Mouse (Mus musculus): ENCODE data around the gene Ppp4r3a.

DNA sequence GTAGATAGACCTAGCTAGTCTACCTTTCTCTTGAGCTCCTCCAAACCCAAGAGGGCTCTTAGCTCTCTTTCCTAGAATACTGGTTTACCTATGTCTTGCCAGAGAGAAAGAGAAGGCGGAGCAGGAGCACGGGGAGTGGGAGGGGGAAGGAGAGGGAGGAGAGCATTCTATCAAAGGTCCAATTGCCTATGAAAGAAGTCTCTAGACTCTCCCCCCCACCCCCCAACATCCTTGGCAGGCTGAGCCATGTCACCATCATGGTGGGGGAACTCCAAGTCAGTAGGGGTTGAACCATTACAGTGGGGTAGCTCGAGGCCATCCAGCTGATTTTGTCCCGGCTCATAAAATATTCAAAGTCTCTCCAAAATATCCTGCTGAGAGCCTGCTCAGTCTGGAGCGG lies 22.1 kb upstream of the Ppp4r3a start:
- TF ChIP-seq CTCF (IDR thresholded peaks at IDR 0.05; ENCODE audit: low read depth) (no peak), EP300 (IDR thresholded peaks at IDR 0.05; ENCODE audit: low read depth) (no peak)
